Mouse (Mus musculus) testis, adult 2 months (tissue): Measurements from ENCODE around the gene Gstm1. TPM values are rescaled to one million over a fixed set of nuclear protein-coding genes. Genes with fewer than 3 reads are reported as not detected.

ENCODE experiments used
- H3K27ac ChIP-seq: fragments of 200-500 bp; 2 replicates; pipeline ENCODE4 v1.5.1; 2012; ENCODE audit warnings: low read depth, low read length; ENCODE audit not compliant: control insufficient read depth, insufficient read depth
- H3K27me3 ChIP-seq: fragments of 200-500 bp; 2 replicates; pipeline ENCODE4 v1.6.1; 2012; ENCODE audit warnings: mild to moderate bottlenecking, low read length, moderate library complexity; ENCODE audit not compliant: control insufficient read depth, insufficient read depth
- H3K36me3 ChIP-seq: fragments of 200-500 bp; 2 replicates; pipeline ENCODE4 v1.6.1; 2012; ENCODE audit warnings: mild to moderate bottlenecking, low read length; ENCODE audit not compliant: control insufficient read depth, insufficient read depth
- H3K4me1 ChIP-seq: fragments of 200-500 bp; 2 replicates; pipeline ENCODE4 v1.6.1; 2012; ENCODE audit warnings: low read length; ENCODE audit not compliant: control insufficient read depth, insufficient read depth
- H3K4me3 ChIP-seq: fragments of 200-500 bp; 2 replicates; pipeline ENCODE4 v1.5.1; 2012; ENCODE audit warnings: low read depth, mild to moderate bottlenecking, low read length, moderate library complexity, mixed read lengths; ENCODE audit not compliant: control insufficient read depth
- CTCF ChIP-seq: fragments of 200-500 bp; IDR thresholded peaks from 2 replicates; pipeline ENCODE4 v1.5.1; 2012; ENCODE audit warnings: low read depth, mild to moderate bottlenecking, inconsistent platforms, low read length, moderate library complexity; ENCODE audit not compliant: control insufficient read depth, insufficient read depth, insufficient replicate concordance
- POLR2A ChIP-seq: fragments of 200-500 bp; IDR thresholded peaks from 2 replicates; pipeline ENCODE4 v1.6.1; 2012; ENCODE audit warnings: low read depth, mild to moderate bottlenecking, inconsistent platforms, low read length, moderate library complexity; ENCODE audit not compliant: control insufficient read depth
- polyA plus RNA-seq: library from polyadenylated mRNA; depleted of rRNA; stranded (reverse); fragments of >200 nt; gene quantifications from 2 replicates; pipeline ENCODE4 v1.2.3, GENCODE M21; 2012; rRNA removed

Gene Gstm1
- polyA plus RNA-seq, 1 experiment: 702 TPM

DNA sequence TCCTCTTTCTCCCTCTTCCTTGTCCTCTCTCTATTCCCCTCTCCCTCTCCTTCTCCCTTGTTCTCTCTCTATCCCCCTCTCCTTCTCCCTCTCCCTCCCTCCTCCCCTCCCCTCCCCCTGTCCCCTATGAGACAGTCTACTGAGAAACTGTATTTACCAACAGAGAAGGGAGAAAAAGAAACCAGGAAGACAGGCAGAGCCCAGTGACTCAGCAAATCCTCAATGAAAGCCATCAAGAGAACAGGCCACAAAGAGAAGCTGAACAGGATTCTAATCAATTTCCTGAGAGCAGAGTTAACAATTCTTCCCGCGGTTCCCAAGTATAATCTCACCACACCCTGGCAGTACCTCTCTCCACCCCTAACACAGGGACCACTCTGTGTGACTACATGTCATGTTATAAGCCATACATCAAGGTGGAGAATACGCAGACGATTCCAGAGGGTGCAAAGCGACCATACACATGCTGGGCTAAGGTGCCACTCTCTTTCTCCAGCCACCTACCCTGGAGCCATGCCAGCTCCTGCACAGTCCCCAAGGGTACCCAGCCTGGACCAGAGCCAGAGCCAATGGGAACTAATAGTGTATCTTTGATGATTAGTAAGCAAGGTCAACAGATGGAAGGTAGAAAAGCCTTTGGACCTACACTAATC, 53.0 kb downstream of the Gstm1 start:
- TF ChIP-seq CTCF (no peak), POLR2A (no peak)
- H3K27ac ChIP-seq: no peak overlapping the region

DNA sequence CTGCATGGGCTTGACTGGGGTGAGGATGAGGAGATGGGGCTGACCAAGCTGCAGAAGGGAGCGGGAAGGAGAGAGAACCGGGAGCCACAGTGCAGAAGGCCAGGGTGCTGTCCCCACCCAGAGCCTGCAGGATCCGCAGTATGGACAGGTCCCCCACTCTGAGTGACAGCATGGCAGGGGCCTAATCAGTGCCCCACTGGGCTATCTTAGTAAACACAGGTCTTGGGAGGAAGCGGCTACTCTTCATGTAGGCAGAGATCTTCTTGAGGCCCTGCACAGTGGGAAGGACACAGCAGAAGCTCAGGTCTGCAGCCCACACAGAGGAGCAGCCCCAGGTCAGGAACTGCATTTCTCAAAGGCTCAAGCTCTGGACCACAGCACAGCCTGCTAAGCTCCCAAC, 53.7 kb downstream of the Gstm1 start:
- Histone ChIP-seq H3K4me1 (no peaks in the 10 kb centered on the region; the same call in 1 of the 2 replicates), H3K27me3 (no peaks in the 10 kb centered on the region), H3K27ac (no peak overlapping the region), H3K36me3 (no peaks in the 10 kb centered on the region), H3K4me3 (no peak overlapping the region)
- TF ChIP-seq CTCF (no peak), POLR2A (no peak)

More for the DNA sequence above, 53.0 kb downstream of the Gstm1 start:
- H3K4me1 ChIP-seq: no peaks in the 10 kb centered on the region; the same call in 1 of the 2 replicates
- no peaks in the 10 kb centered on the region for H3K36me3 ChIP-seq
- H3K4me3 ChIP-seq: no peak overlapping the region
- no peaks in the 10 kb centered on the region for H3K27me3 ChIP-seq

Other genes starting within 250 kb of the Gstm1 start
- gene Eps8l3, start 140.7 kb downstream of the Gstm1 start, polyA plus RNA-seq: 27.9 and 29.2 TPM in 2 replicates
- gene Gstm5, start 122.2 kb downstream of the Gstm1 start, polyA plus RNA-seq: 2,841 and 3,160 TPM in 2 replicates
- 85.5 and 86.7 TPM in 2 replicates for gene Gstm7, start 86.2 kb downstream of the Gstm1 start, polyA plus RNA-seq
- gene Gstm6, start 74.2 kb downstream of the Gstm1 start, polyA plus RNA-seq: 59.3 and 78.5 TPM in 2 replicates
- gene Gstm3, start 48.7 kb downstream of the Gstm1 start, polyA plus RNA-seq: 0.19 TPM in 1 of 2 replicates, not detected in the other
- gene Gstm2, start 31.5 kb downstream of the Gstm1 start, polyA plus RNA-seq: 246 and 344 TPM in 2 replicates
- gene Gstm4, start 26.9 kb upstream of the Gstm1 start, polyA plus RNA-seq: 18.9 and 20.7 TPM in 2 replicates
- 15.0 and 16.6 TPM in 2 replicates for gene Ampd2, start 68.7 kb upstream of the Gstm1 start, polyA plus RNA-seq
- 0.40 and 0.71 TPM in 2 replicates for gene Gnat2, start 74.8 kb upstream of the Gstm1 start, polyA plus RNA-seq
- gene Gnai3, start 128.2 kb upstream of the Gstm1 start, polyA plus RNA-seq: 11.9 and 15.8 TPM in 2 replicates
- gene Gpr61, start 136.9 kb upstream of the Gstm1 start, polyA plus RNA-seq: 1.4 and 1.5 TPM in 2 replicates
- gene Amigo1, start 168.4 kb upstream of the Gstm1 start, polyA plus RNA-seq: 1.1 and 2.2 TPM in 2 replicates
- gene Cyb561d1, start 183.2 kb upstream of the Gstm1 start, polyA plus RNA-seq: 1.7 and 2.2 TPM in 2 replicates
- 9.2 and 11.0 TPM in 2 replicates for gene Atxn7l2, start 193.0 kb upstream of the Gstm1 start, polyA plus RNA-seq
- 0.59 and 0.88 TPM in 2 replicates for gene Sypl2, start 208.7 kb upstream of the Gstm1 start, polyA plus RNA-seq
- gene Psma5, start 239.0 kb upstream of the Gstm1 start, polyA plus RNA-seq: 31.5 and 38.2 TPM in 2 replicates